7 mouse cellular contexts compared by ENCODE assay signal in genomic region chr10:66914288-66914975, GRCm38 (mm10).
DNase-seq lines count a peak whose midpoint lies in the region; ATAC-seq and TF ChIP-seq lines count a peak whose summit lies in the region.

No protein-coding gene starts in this region.

- 38% methylated on average over 12 of the region's 12 CpGs for WGBS in forebrain, postnatal 0 days
- WGBS in limb, embryonic 11.5 days: 42% methylated on average over 12 of the region's 12 CpGs

- no peak for DNase-seq in testis, postnatal 10 days (ENCODE audit: low spot score)
- DNase-seq in forebrain, postnatal 0 days: no peak
- peak; percentile 40 for DNase-seq in limb, embryonic 11.5 days (ENCODE audit: low spot score)
- DNase-seq in gastrocnemius, postnatal 4 days (ENCODE audit: low spot score in 2 of 2): no peak
- DNase-seq in cerebellum, adult 11 months: no peak
- no peak for DNase-seq in right cerebral cortex, adult 2 months (ENCODE audit: low spot score in 2 of 2)

- peaks cover 16% of the 10 kb centered on the region for H3K4me1 ChIP-seq in testis, adult 2 months (ENCODE audit: control insufficient read depth, insufficient read depth, low read length)
- H3K4me1 ChIP-seq in forebrain, postnatal 0 days (ENCODE audit: insufficient read depth): peaks cover 16% of the 10 kb centered on the region
- H3K4me1 ChIP-seq in limb, embryonic 11.5 days (ENCODE audit: control insufficient read depth, insufficient read depth, low read length): peaks cover 14% of the 10 kb centered on the region

- no peak for ATAC-seq in forebrain, postnatal 0 days
- ATAC-seq in limb, embryonic 11.5 days (ENCODE audit: insufficient number of reproducible peaks, low FRiP score, low TSS enrichment, low read depth): no peak

- H3K9me3 ChIP-seq in forebrain, postnatal 0 days (ENCODE audit: low read length): no peaks in the 10 kb centered on the region
- no peaks in the 10 kb centered on the region for H3K9me3 ChIP-seq in limb, embryonic 11.5 days (ENCODE audit: control insufficient read depth, low read length)

- no peak for TF ChIP-seq POLR2A in testis, adult 2 months (IDR thresholded peaks at IDR 0.05; ENCODE audit: control insufficient read depth, low read depth, low read length)

- TF ChIP-seq CTCF in testis, adult 2 months (IDR thresholded peaks at IDR 0.05; ENCODE audit: control insufficient read depth, insufficient read depth, insufficient replicate concordance, low read depth, low read length): no peak
- no peak for TF ChIP-seq CTCF in forebrain, postnatal 0 days (IDR thresholded peaks at IDR 0.05; ENCODE audit: low read depth)

- H3K27ac ChIP-seq in testis, adult 2 months (ENCODE audit: control insufficient read depth, insufficient read depth, low read depth, low read length): no peak overlapping the region
- peak overlapping the region; percentile 29; the same call in 1 of the 2 replicates for H3K27ac ChIP-seq in forebrain, postnatal 0 days (ENCODE audit: low read depth, low read length)
- no peak overlapping the region for H3K27ac ChIP-seq in limb, embryonic 11.5 days (replicated peaks; ENCODE audit: low read depth, low read length)

- no peaks in the 10 kb centered on the region for H3K27me3 ChIP-seq in testis, adult 2 months (ENCODE audit: control insufficient read depth, insufficient read depth, low read length)
- no peaks in the 10 kb centered on the region for H3K27me3 ChIP-seq in forebrain, postnatal 0 days (ENCODE audit: insufficient read depth, low read length)
- no peaks in the 10 kb centered on the region for H3K27me3 ChIP-seq in limb, embryonic 11.5 days (ENCODE audit: control insufficient read depth, insufficient read depth, low read length)

- H3K4me3 ChIP-seq in testis, adult 2 months (ENCODE audit: control insufficient read depth, low read depth, low read length): peak overlapping the region; percentile 62
- no peak overlapping the region for H3K4me3 ChIP-seq in forebrain, postnatal 0 days (ENCODE audit: low read depth, low read length)
- no peak overlapping the region for H3K4me3 ChIP-seq in limb, embryonic 11.5 days (ENCODE audit: low read depth, low read length)

- 0 out of 2 replicates have a peak overlapping the region, but pooled peaks have one; percentile 18 for H3K9ac ChIP-seq in forebrain, postnatal 0 days
- H3K9ac ChIP-seq in limb, embryonic 11.5 days (ENCODE audit: low read length): no peak overlapping the region

- no peak overlapping the region for H3K4me2 ChIP-seq in forebrain, postnatal 0 days (ENCODE audit: low read depth)
- H3K4me2 ChIP-seq in limb, embryonic 11.5 days (ENCODE audit: low read depth, severe bottlenecking): no peak overlapping the region

- H3K36me3 ChIP-seq in testis, adult 2 months (ENCODE audit: control insufficient read depth, insufficient read depth, low read length): no peaks in the 10 kb centered on the region
- H3K36me3 ChIP-seq in forebrain, postnatal 0 days (ENCODE audit: insufficient read depth): no peaks in the 10 kb centered on the region
- no peaks in the 10 kb centered on the region for H3K36me3 ChIP-seq in limb, embryonic 11.5 days (ENCODE audit: control insufficient read depth, insufficient read depth, low read length)
